Mouse (Mus musculus) erythroblast, embryonic 14.5 days (primary cell): ENCODE measurements around the gene Pde4d. TPM values are rescaled to one million over a fixed set of nuclear protein-coding genes. Genes with fewer than 3 reads are reported as not detected.

ENCODE experiments used
- H3K27me3 ChIP-seq: 2 replicates; pipeline ENCODE4 v1.6.1; 2012; ENCODE audit warnings: inconsistent platforms; ENCODE audit not compliant: control insufficient read depth
- H3K36me3 ChIP-seq: 2 replicates; pipeline ENCODE4 v1.6.1; 2012; ENCODE audit warnings: mild to moderate bottlenecking, inconsistent platforms; ENCODE audit not compliant: control insufficient read depth
- H3K4me1 ChIP-seq: 2 replicates; pipeline ENCODE4 v1.6.1; 2012; ENCODE audit warnings: inconsistent platforms; ENCODE audit not compliant: control insufficient read depth
- H3K4me3 ChIP-seq: replicated peaks from 2 replicates; pipeline ENCODE3; 2012; ENCODE audit warnings: moderate library complexity, mild to moderate bottlenecking, inconsistent platforms
- H3K9me3 ChIP-seq: 2 replicates; pipeline ENCODE4 v1.6.1; 2012; ENCODE audit warnings: low read length, inconsistent platforms, mixed read lengths; ENCODE audit not compliant: control insufficient read depth
- GATA1 ChIP-seq: IDR thresholded peaks from 2 replicates; pipeline ENCODE4 v1.6.1; 2012; ENCODE audit warnings: low read length, inconsistent platforms, mixed read lengths
- TAL1 ChIP-seq: IDR thresholded peaks from 3 replicates; pipeline ENCODE4 v1.6.1; 2012; ENCODE audit warnings: low read length, inconsistent platforms, mixed read lengths
- polyA plus RNA-seq: library from polyadenylated mRNA; stranded (reverse); fragments of >175 nt; gene quantifications from 2 replicates; pipeline ENCODE4 v1.2.3, GENCODE M21; 2012

Pde4d gene
- polyA plus RNA-seq, 1 experiment = 0.23 TPM

GRCm38 (mm10) chr13:109648311-109648710, 1198.6 kb downstream of the Pde4d start:
- no peak for TF ChIP-seq GATA1
- TF ChIP-seq TAL1 = no peak
- H3K4me1 ChIP-seq = peaks cover 91% of the 10 kb centered on the region
- peak overlapping the region; percentile 33 for H3K4me3 ChIP-seq
- H3K36me3 ChIP-seq = no peaks in the 10 kb centered on the region; the same call in none of the 2 replicates
- H3K27me3 ChIP-seq = no peaks in the 10 kb centered on the region
- H3K9me3 ChIP-seq = no peaks in the 10 kb centered on the region

GRCm38 (mm10) chr13:109651790-109652605, 1202.2 kb downstream of the Pde4d start:
- Histone ChIP-seq H3K27me3 (no peaks in the 10 kb centered on the region), H3K36me3 (no peaks in the 10 kb centered on the region; the same call in none of the 2 replicates), H3K9me3 (no peaks in the 10 kb centered on the region), H3K4me1 (peaks cover 60% of the 10 kb centered on the region), H3K4me3 (peak overlapping the region; percentile 21)
- TF ChIP-seq GATA1 (peak; percentile 80), TAL1 (peak; percentile 80)

- Histone ChIP-seq H3K4me3 (peak overlapping the region; percentile 21), H3K4me1 (peaks cover 59% of the 10 kb centered on the region), H3K36me3 (no peaks in the 10 kb centered on the region; the same call in none of the 2 replicates), H3K9me3 (no peaks in the 10 kb centered on the region), H3K27me3 (no peaks in the 10 kb centered on the region)
- no peak for TF ChIP-seq GATA1
- no peak for TF ChIP-seq TAL1
Measured at GRCm38 (mm10) chr13:109652631-109653030, 1202.9 kb downstream of the Pde4d start.

GRCm38 (mm10) chr13:109655390-109655789, 1205.6 kb downstream of the Pde4d start:
- Histone ChIP-seq H3K27me3 (no peaks in the 10 kb centered on the region), H3K4me3 (no peak overlapping the region), H3K36me3 (no peaks in the 10 kb centered on the region; the same call in 1 of the 2 replicates), H3K4me1 (peaks cover 38% of the 10 kb centered on the region), H3K9me3 (no peaks in the 10 kb centered on the region)
- no peak for TF ChIP-seq TAL1
- no peak for TF ChIP-seq GATA1

- Histone ChIP-seq H3K4me1 (peaks cover 17% of the 10 kb centered on the region), H3K9me3 (no peaks in the 10 kb centered on the region), H3K36me3 (no peaks in the 10 kb centered on the region), H3K4me3 (no peak overlapping the region), H3K27me3 (no peaks in the 10 kb centered on the region)
- TF ChIP-seq GATA1 = no peak
- no peak for TF ChIP-seq TAL1
Measured at GRCm38 (mm10) chr13:109659103-109659502, 1209.4 kb downstream of the Pde4d start.

- Histone ChIP-seq H3K4me3 (no peak overlapping the region), H3K36me3 (no peaks in the 10 kb centered on the region), H3K4me1 (peaks cover 37% of the 10 kb centered on the region), H3K27me3 (no peaks in the 10 kb centered on the region), H3K9me3 (no peaks in the 10 kb centered on the region)
- no peak for TF ChIP-seq GATA1
- TF ChIP-seq TAL1 = no peak
Measured at GRCm38 (mm10) chr13:109661345-109661744, 1211.6 kb downstream of the Pde4d start.

GRCm38 (mm10) chr13:109662099-109662498, 1212.4 kb downstream of the Pde4d start:
- peaks cover 45% of the 10 kb centered on the region for H3K4me1 ChIP-seq
- H3K36me3 ChIP-seq = no peaks in the 10 kb centered on the region
- no peak overlapping the region for H3K4me3 ChIP-seq
- no peak for TF ChIP-seq GATA1
- no peak for TF ChIP-seq TAL1
- no peaks in the 10 kb centered on the region for H3K27me3 ChIP-seq
- no peaks in the 10 kb centered on the region for H3K9me3 ChIP-seq

- peaks cover 46% of the 10 kb centered on the region for H3K4me1 ChIP-seq
- TF ChIP-seq TAL1 = no peak
- no peak for TF ChIP-seq GATA1
- H3K36me3 ChIP-seq = no peaks in the 10 kb centered on the region; the same call in 1 of the 2 replicates
- H3K9me3 ChIP-seq = no peaks in the 10 kb centered on the region
- H3K27me3 ChIP-seq = no peaks in the 10 kb centered on the region
- H3K4me3 ChIP-seq = no peak overlapping the region
Measured at GRCm38 (mm10) chr13:109662731-109663130, 1213.0 kb downstream of the Pde4d start.

- no peaks in the 10 kb centered on the region for H3K9me3 ChIP-seq
- peaks cover 66% of the 10 kb centered on the region for H3K4me1 ChIP-seq
- no peaks in the 10 kb centered on the region; the same call in 1 of the 2 replicates for H3K36me3 ChIP-seq
- H3K27me3 ChIP-seq = no peaks in the 10 kb centered on the region
- H3K4me3 ChIP-seq = peak overlapping the region; percentile 41
- TF ChIP-seq TAL1 (no peak), GATA1 (no peak)
Measured at GRCm38 (mm10) chr13:109664956-109665802, 1215.4 kb downstream of the Pde4d start.
